Mouse (Mus musculus) heart, embryonic 13.5 days (tissue): ENCODE results near the gene Gm3629. TPM values are rescaled to one million over a fixed set of nuclear protein-coding genes. Genes with fewer than 3 reads are reported as not detected.
"Not testable (repeated sequence)": the region's sequence is repeated elsewhere in the genome, so short reads cannot be mapped to it uniquely, and the experiment has no call there.

Source experiments
- ATAC-seq: fragments of 200-750 bp; cut with Nextera tagmentation; 2 replicates; pipeline ENCODE4 v1.8.0; 2017; ENCODE audit warnings: moderate TSS enrichment; ENCODE audit not compliant: insufficient number of reproducible peaks, low FRiP score, low TSS enrichment; ENCODE audit errors: extremely low read depth
- H3K27ac ChIP-seq: fragments of 300-500 bp; sonication (generic); replicated peaks from 2 replicates; pipeline ENCODE4 v1.5.1; 2015; ENCODE audit warnings: moderate library complexity, mild to moderate bottlenecking, inconsistent platforms
- H3K27me3 ChIP-seq: fragments of 300-500 bp; sonication (generic); replicated peaks from 2 replicates; pipeline ENCODE4 v1.6.1; 2015; ENCODE audit warnings: mild to moderate bottlenecking, inconsistent platforms
- H3K36me3 ChIP-seq: fragments of 300-500 bp; sonication (generic); 2 replicates; pipeline ENCODE4 v1.6.1; 2015; ENCODE audit warnings: mild to moderate bottlenecking, inconsistent platforms
- H3K4me1 ChIP-seq: fragments of 300-500 bp; sonication (generic); 2 replicates; pipeline ENCODE4 v1.6.1; 2015; ENCODE audit warnings: inconsistent platforms
- H3K4me2 ChIP-seq: fragments of 300-500 bp; sonication (generic); 2 replicates; pipeline ENCODE4 v1.6.1; 2015; ENCODE audit warnings: inconsistent platforms, mild to moderate bottlenecking, moderate library complexity
- H3K4me3 ChIP-seq: fragments of 300-500 bp; sonication (generic); 2 replicates; pipeline ENCODE4 v1.5.1; 2015; ENCODE audit warnings: moderate library complexity, mild to moderate bottlenecking, inconsistent platforms
- H3K9ac ChIP-seq: fragments of 300-500 bp; sonication (generic); 2 replicates; pipeline ENCODE4 v1.6.1; 2015; ENCODE audit warnings: inconsistent platforms, mild to moderate bottlenecking, moderate library complexity
- H3K9me3 ChIP-seq: fragments of 300-500 bp; sonication (generic); 2 replicates; pipeline ENCODE4 v1.6.1; 2016; ENCODE audit warnings: inconsistent platforms
- WGBS: fragments of 180-500 bp; shearing (Covaris S2); methylation state at CpG from one replicate; pipeline ENCODE4 v1.1.7; 2015; ENCODE audit warnings: mixed read lengths; 5-methylcytosine and 5-hydroxymethylcytosine counted together
- polyA plus RNA-seq: library from polyadenylated mRNA; unstranded; fragments of >200 nt; fragmentation: Nextera tagmentation; extraction: Ambion mirVana; gene quantifications from 2 replicates; pipeline ENCODE4 v1.2.1, GENCODE M21; 2015

The Gm3629 gene
- 0.74 and 0.82 TPM in 2 replicates for polyA plus RNA-seq

GRCm38 (mm10) chr14:6590513-6590912, at the start of gene Gm3629:
Gene Gm3629 (minus strand): TSS chr14:6590613.
- not testable (repeated sequence) for H3K9me3 ChIP-seq, H3K4me3 ChIP-seq, ATAC-seq, H3K9ac ChIP-seq, H3K36me3 ChIP-seq, H3K27ac ChIP-seq, H3K4me1 ChIP-seq, H3K4me2 ChIP-seq, H3K27me3 ChIP-seq
- 36% methylated on average over 1 of the region's 2 CpGs for WGBS

- H3K9me3 ChIP-seq, H3K4me2 ChIP-seq, ATAC-seq, H3K4me1 ChIP-seq, H3K4me3 ChIP-seq, H3K27ac ChIP-seq, H3K9ac ChIP-seq, H3K27me3 ChIP-seq, H3K36me3 ChIP-seq: not testable (repeated sequence)
- WGBS, result 40% methylated on average over 1 of the region's 2 CpGs
These were observed 31.9 kb upstream of the Gm3629 start, which contains the start of gene Gm3460 for GRCm38 (mm10) chr14:6622318-6622717. Gene Gm3460 (minus strand): TSS chr14:6622418.

GRCm38 (mm10) chr14:6606436-6606835, 16.0 kb upstream of the Gm3629 start:
- WGBS, result no CpG with 5 or more reads among the region's 1 CpGs
- not testable (repeated sequence) for H3K4me2 ChIP-seq, H3K36me3 ChIP-seq, H3K4me3 ChIP-seq, H3K27ac ChIP-seq, H3K4me1 ChIP-seq, H3K9ac ChIP-seq, H3K9me3 ChIP-seq, H3K27me3 ChIP-seq, ATAC-seq

- H3K36me3 ChIP-seq, H3K27ac ChIP-seq, H3K9me3 ChIP-seq, ATAC-seq, H3K27me3 ChIP-seq, H3K4me1 ChIP-seq: not testable (repeated sequence)
- Histone ChIP-seq H3K4me2 (peak overlapping the region; percentile 68), H3K9ac (peak overlapping the region; percentile 72), H3K4me3 (peak overlapping the region; percentile 48)
- 4% methylated on average over 12 of the region's 20 CpGs for WGBS
These were observed 14.6 kb upstream of the Gm3629 start for GRCm38 (mm10) chr14:6605004-6605403.

- H3K9ac ChIP-seq, result peak overlapping the region; percentile 72
- ATAC-seq, result not testable (repeated sequence)
These were observed 14.1 kb upstream of the Gm3629 start for GRCm38 (mm10) chr14:6604551-6604950.

GRCm38 (mm10) chr14:6537190-6537589, 53.2 kb downstream of the Gm3629 start, which contains the start of gene Gm8356:
Gene Gm8356 (minus strand): TSS chr14:6537290.
- not testable (repeated sequence) for H3K27ac ChIP-seq, H3K4me2 ChIP-seq, H3K9ac ChIP-seq, ATAC-seq, H3K9me3 ChIP-seq, H3K27me3 ChIP-seq, H3K4me1 ChIP-seq, H3K4me3 ChIP-seq, H3K36me3 ChIP-seq
- WGBS, result 50% methylated on average over 1 of the region's 2 CpGs

More at GRCm38 (mm10) chr14:6604551-6604950, 14.1 kb upstream of the Gm3629 start:
- H3K27ac ChIP-seq, H3K27me3 ChIP-seq, H3K4me1 ChIP-seq, H3K36me3 ChIP-seq, H3K9me3 ChIP-seq: not testable (repeated sequence)
- 10% methylated on average over 17 of the region's 20 CpGs for WGBS
- H3K4me2 ChIP-seq, result peak overlapping the region; percentile 68
- H3K4me3 ChIP-seq, result peak overlapping the region; percentile 48

Other genes with a start within 250 kb of the Gm3629 start
- gene Gm3618, start 246.9 kb downstream of the Gm3629 start, polyA plus RNA-seq, result not detected in 2 replicates
- gene Gm16440, start 200.3 kb downstream of the Gm3629 start, polyA plus RNA-seq, result not detected in 2 replicates
- gene Gm3591, start 178.1 kb downstream of the Gm3629 start, polyA plus RNA-seq, result 1.9 and 3.8 TPM in 2 replicates
- not detected in 2 replicates for gene Gm3594, start 146.0 kb downstream of the Gm3629 start, polyA plus RNA-seq
- gene Gm8356, start 53.3 kb downstream of the Gm3629 start, polyA plus RNA-seq, result not detected in 2 replicates
- not detected in 2 replicates for gene Gm3460, start 31.8 kb upstream of the Gm3629 start, polyA plus RNA-seq
- gene Gm10251, start 93.6 kb upstream of the Gm3629 start, polyA plus RNA-seq, result 0.23 and 0.25 TPM in 2 replicates
- gene Gm8050, start 129.6 kb upstream of the Gm3629 start, polyA plus RNA-seq, result not detected in 2 replicates
- gene Gm3636, start 151.7 kb upstream of the Gm3629 start, polyA plus RNA-seq, result 9.2 and 10.4 TPM in 2 replicates
- not detected in 2 replicates for gene Gm8362, start 183.8 kb upstream of the Gm3629 start, polyA plus RNA-seq
- gene Gm3642, start 249.7 kb upstream of the Gm3629 start, polyA plus RNA-seq, result not detected in 2 replicates